Mouse (Mus musculus) spleen, adult 10 weeks (tissue): ENCODE data around the gene Emb. TPM values are rescaled to one million over a fixed set of nuclear protein-coding genes. Genes with fewer than 3 reads are reported as not detected.

Source experiments
- polyA plus RNA-seq: library from polyadenylated mRNA; stranded (reverse); fragments of 350-450 nt; fragmentation: Illumina TruSeq; extraction: RNeasy Lipid Tissue Mini Kit (QIAGEN cat#74804); gene quantifications from one replicate; pipeline ENCODE4 v1.2.3, GENCODE M21; 2015; ENCODE audit warnings: low replicate concordance; ENCODE audit not compliant: insufficient read depth

Gene Emb
- 63.7 TPM for polyA plus RNA-seq

GRCm38 (mm10) chr13:117208236-117208635, at the start of gene Emb:
Emb (plus strand) TSS chr13:117208536.

GRCm38 (mm10) chr13:117220501-117221321, 12.4 kb downstream of the Emb start, which contains the start of gene Gm17509:
Gm17509 (minus strand) TSS chr13:117221075.

Other genes with a start within 250 kb of the Emb start
- 60.3 TPM for gene Parp8, start 183.0 kb upstream of the Emb start, polyA plus RNA-seq
- gene Gm17509, start 12.5 kb downstream of the Emb start, polyA plus RNA-seq = 0.40 TPM